Mouse (Mus musculus): ENCODE results near the gene Plekhm2. TPM values are rescaled to one million over a fixed set of nuclear protein-coding genes. Genes with fewer than 3 reads are reported as not detected.

The Plekhm2 gene
- polyA plus RNA-seq, 1 experiment, result 134 TPM

- no peaks in the 10 kb centered on the region; the same call in 1 of the 2 replicates for H3K4me1 ChIP-seq (ENCODE audit: control insufficient read depth, insufficient read depth, low read length)
- no peak for TF ChIP-seq POLR2A (IDR thresholded peaks at IDR 0.05; ENCODE audit: extremely low read depth, insufficient read depth, low read length)
- TF ChIP-seq CTCF (IDR thresholded peaks at IDR 0.05; ENCODE audit: extremely low read depth, insufficient read depth, low read length), result no peak
- H3K27ac ChIP-seq (ENCODE audit: insufficient read depth, low read length), result no peak overlapping the region
- no peak overlapping the region for H3K4me3 ChIP-seq (ENCODE audit: insufficient read depth, low read length)
These were observed 60.2 kb downstream of the Plekhm2 start for GRCm38 (mm10) chr4:141604493-141604892.

- no peak for TF ChIP-seq POLR2A (IDR thresholded peaks at IDR 0.05; ENCODE audit: extremely low read depth, insufficient read depth, low read length)
- TF ChIP-seq CTCF (IDR thresholded peaks at IDR 0.05; ENCODE audit: extremely low read depth, insufficient read depth, low read length), result no peak
- no peak overlapping the region for H3K27ac ChIP-seq (ENCODE audit: insufficient read depth, low read length)
- no peaks in the 10 kb centered on the region; the same call in 1 of the 2 replicates for H3K4me1 ChIP-seq (ENCODE audit: control insufficient read depth, insufficient read depth, low read length)
- no peak overlapping the region for H3K4me3 ChIP-seq (ENCODE audit: insufficient read depth, low read length)
These were observed 60.8 kb downstream of the Plekhm2 start for GRCm38 (mm10) chr4:141603921-141604320.

- TF ChIP-seq CTCF (IDR thresholded peaks at IDR 0.05; ENCODE audit: extremely low read depth, insufficient read depth, low read length) (no peak), POLR2A (IDR thresholded peaks at IDR 0.05; ENCODE audit: extremely low read depth, insufficient read depth, low read length) (no peak)
- Histone ChIP-seq H3K4me1 (ENCODE audit: control insufficient read depth, insufficient read depth, low read length) (no peaks in the 10 kb centered on the region), H3K27ac (ENCODE audit: insufficient read depth, low read length) (no peak overlapping the region), H3K4me3 (ENCODE audit: insufficient read depth, low read length) (no peak overlapping the region)
These were observed 62.0 kb downstream of the Plekhm2 start for GRCm38 (mm10) chr4:141602523-141603223.

GRCm38 (mm10) chr4:141601148-141601862, 63.4 kb downstream of the Plekhm2 start:
- Histone ChIP-seq H3K27ac (ENCODE audit: insufficient read depth, low read length) (no peak overlapping the region), H3K4me1 (ENCODE audit: control insufficient read depth, insufficient read depth, low read length) (no peaks in the 10 kb centered on the region), H3K4me3 (ENCODE audit: insufficient read depth, low read length) (no peak overlapping the region)
- TF ChIP-seq CTCF (IDR thresholded peaks at IDR 0.05; ENCODE audit: extremely low read depth, insufficient read depth, low read length) (no peak), POLR2A (IDR thresholded peaks at IDR 0.05; ENCODE audit: extremely low read depth, insufficient read depth, low read length) (no peak)

- TF ChIP-seq POLR2A (IDR thresholded peaks at IDR 0.05; ENCODE audit: extremely low read depth, insufficient read depth, low read length) (no peak), CTCF (IDR thresholded peaks at IDR 0.05; ENCODE audit: extremely low read depth, insufficient read depth, low read length) (no peak)
- Histone ChIP-seq H3K4me3 (ENCODE audit: insufficient read depth, low read length) (no peak overlapping the region), H3K27ac (ENCODE audit: insufficient read depth, low read length) (no peak overlapping the region), H3K4me1 (ENCODE audit: control insufficient read depth, insufficient read depth, low read length) (no peaks in the 10 kb centered on the region)
These were observed 64.3 kb downstream of the Plekhm2 start for GRCm38 (mm10) chr4:141600364-141600763.

GRCm38 (mm10) chr4:141599251-141600141, 65.2 kb downstream of the Plekhm2 start:
- TF ChIP-seq POLR2A (IDR thresholded peaks at IDR 0.05; ENCODE audit: extremely low read depth, insufficient read depth, low read length), result no peak
- H3K4me1 ChIP-seq (ENCODE audit: control insufficient read depth, insufficient read depth, low read length), result no peaks in the 10 kb centered on the region

GRCm38 (mm10) chr4:141598894-141599250, 65.8 kb downstream of the Plekhm2 start:
- Histone ChIP-seq H3K4me1 (ENCODE audit: control insufficient read depth, insufficient read depth, low read length) (no peaks in the 10 kb centered on the region), H3K4me3 (ENCODE audit: insufficient read depth, low read length) (peak overlapping the region; percentile 11; the same call in 1 of the 2 replicates), H3K27ac (ENCODE audit: insufficient read depth, low read length) (no peak overlapping the region)
- no peak for TF ChIP-seq POLR2A (IDR thresholded peaks at IDR 0.05; ENCODE audit: extremely low read depth, insufficient read depth, low read length)
- no peak for TF ChIP-seq CTCF (IDR thresholded peaks at IDR 0.05; ENCODE audit: extremely low read depth, insufficient read depth, low read length)

More at GRCm38 (mm10) chr4:141599251-141600141, 65.2 kb downstream of the Plekhm2 start:
- no peak overlapping the region for H3K27ac ChIP-seq (ENCODE audit: insufficient read depth, low read length)
- peak overlapping the region; percentile 11; the same call in 1 of the 2 replicates for H3K4me3 ChIP-seq (ENCODE audit: insufficient read depth, low read length)

GRCm38 (mm10) chr4:141598199-141598893, 66.4 kb downstream of the Plekhm2 start:
- Histone ChIP-seq H3K27ac (ENCODE audit: insufficient read depth, low read length) (no peak overlapping the region), H3K4me1 (ENCODE audit: control insufficient read depth, insufficient read depth, low read length) (no peaks in the 10 kb centered on the region), H3K4me3 (ENCODE audit: insufficient read depth, low read length) (no peak overlapping the region; the same call in 1 of the 2 replicates)
- TF ChIP-seq CTCF (IDR thresholded peaks at IDR 0.05; ENCODE audit: extremely low read depth, insufficient read depth, low read length) (no peak), POLR2A (IDR thresholded peaks at IDR 0.05; ENCODE audit: extremely low read depth, insufficient read depth, low read length) (no peak)
